Mouse (Mus musculus) stomach, postnatal 0 days (tissue): ENCODE results near the gene Mfn1. TPM values are rescaled to one million over a fixed set of nuclear protein-coding genes. Genes with fewer than 3 reads are reported as not detected.

Experiments used
- ATAC-seq: fragments of 200-750 bp; cut with Nextera tagmentation; 2 replicates; pipeline ENCODE4 v1.8.0; 2017; ENCODE audit not compliant: low FRiP score, low TSS enrichment
- DNase-seq: peaks from one replicate; pipeline ENCODE4 v3.0.0-alpha.2; 2016; ENCODE audit warnings: low spot score
- H3K27ac ChIP-seq: fragments of 300-500 bp; sonication (generic); replicated peaks from 2 replicates; pipeline ENCODE4 v1.5.1; 2014; ENCODE audit warnings: mild to moderate bottlenecking, control low read depth
- H3K27me3 ChIP-seq: fragments of 300-500 bp; sonication (generic); 2 replicates; pipeline ENCODE4 v1.6.1; 2014; ENCODE audit warnings: low read length; ENCODE audit not compliant: control insufficient read depth, insufficient read depth
- H3K36me3 ChIP-seq: fragments of 300-500 bp; sonication (generic); 2 replicates; pipeline ENCODE4 v1.6.1; 2014; ENCODE audit warnings: low read length, mixed read lengths; ENCODE audit not compliant: control insufficient read depth, insufficient read depth
- H3K4me1 ChIP-seq: fragments of 300-500 bp; sonication (generic); replicated peaks from 2 replicates; pipeline ENCODE4 v1.6.1; 2014; ENCODE audit warnings: antibody characterized with exemption; ENCODE audit not compliant: control insufficient read depth, insufficient read depth
- H3K4me2 ChIP-seq: fragments of 300-500 bp; sonication (generic); replicated peaks from 2 replicates; pipeline ENCODE4 v1.6.1; 2014; ENCODE audit warnings: low read depth, mild to moderate bottlenecking, control low read depth, moderate library complexity
- H3K4me3 ChIP-seq: fragments of 300-500 bp; sonication (generic); 2 replicates; pipeline ENCODE4 v1.5.1; 2014; ENCODE audit warnings: low read depth, low read length, control low read depth
- H3K9ac ChIP-seq: fragments of 300-500 bp; sonication (generic); 2 replicates; pipeline ENCODE4 v1.6.1; 2014; ENCODE audit warnings: mild to moderate bottlenecking, low read length, control low read depth, mixed read lengths
- H3K9me3 ChIP-seq: fragments of 300-500 bp; sonication (generic); 2 replicates; pipeline ENCODE4 v1.6.1; 2016; ENCODE audit warnings: low read length; ENCODE audit not compliant: control insufficient read depth
- CTCF ChIP-seq: IDR thresholded peaks from 2 replicates; pipeline ENCODE4 v1.5.1; 2016; ENCODE audit warnings: antibody characterized with exemption, low read depth, mild to moderate bottlenecking, moderate library complexity
- EP300 ChIP-seq: optimal IDR thresholded peaks from 2 replicates; pipeline ENCODE3; 2016; ENCODE audit warnings: antibody characterized with exemption
- WGBS: fragments of 180-500 bp; shearing (Covaris S2); extraction: QIAGEN DNeasy Blood & Tissue Kit; methylation state at CpG from one replicate; pipeline ENCODE4 v1.1.7; 2014; 5-methylcytosine and 5-hydroxymethylcytosine counted together
- polyA plus RNA-seq: library from polyadenylated mRNA; unstranded; fragments of >200 nt; fragmentation: Nextera tagmentation; extraction: Ambion mirVana; gene quantifications from 2 replicates; pipeline ENCODE4 v1.2.1, GENCODE M21; 2015

The Mfn1 gene
- polyA plus RNA-seq, 1 experiment from 2014 or later: 18.3 TPM

DNA sequence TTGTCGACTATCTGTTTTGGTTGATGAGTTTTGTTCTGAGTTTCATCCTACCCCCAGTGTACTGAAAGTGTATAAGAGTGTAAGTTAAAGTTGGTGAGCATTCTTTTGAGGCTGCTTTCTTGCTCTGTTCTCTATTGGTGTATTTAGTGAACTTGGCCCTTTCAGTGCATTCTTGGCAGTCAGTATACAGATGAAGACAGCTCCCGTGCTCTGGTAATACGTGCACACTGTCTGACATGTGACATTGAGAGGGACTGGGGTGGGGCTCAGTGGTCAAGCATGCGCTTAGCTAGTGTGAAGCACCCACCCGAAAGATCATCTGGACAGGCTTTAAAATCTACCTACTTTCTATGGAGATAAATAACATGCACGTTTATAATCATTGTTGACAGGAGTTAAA lies 34.1 kb downstream of the Mfn1 start:
- no peak overlapping the region for H3K9ac ChIP-seq
- peaks cover 15% of the 10 kb centered on the region for H3K36me3 ChIP-seq
- H3K9me3 ChIP-seq: no peaks in the 10 kb centered on the region
- WGBS: 85% methylated on average over 6 of the region's 6 CpGs
- no peak overlapping the region for H3K27ac ChIP-seq
- H3K4me2 ChIP-seq: no peak overlapping the region
- no peak for ATAC-seq
- no peak for TF ChIP-seq EP300
- TF ChIP-seq CTCF: no peak
- no peaks in the 10 kb centered on the region for H3K4me1 ChIP-seq
- DNase-seq: no peak
- H3K27me3 ChIP-seq: no peaks in the 10 kb centered on the region
- no peak overlapping the region for H3K4me3 ChIP-seq

DNA sequence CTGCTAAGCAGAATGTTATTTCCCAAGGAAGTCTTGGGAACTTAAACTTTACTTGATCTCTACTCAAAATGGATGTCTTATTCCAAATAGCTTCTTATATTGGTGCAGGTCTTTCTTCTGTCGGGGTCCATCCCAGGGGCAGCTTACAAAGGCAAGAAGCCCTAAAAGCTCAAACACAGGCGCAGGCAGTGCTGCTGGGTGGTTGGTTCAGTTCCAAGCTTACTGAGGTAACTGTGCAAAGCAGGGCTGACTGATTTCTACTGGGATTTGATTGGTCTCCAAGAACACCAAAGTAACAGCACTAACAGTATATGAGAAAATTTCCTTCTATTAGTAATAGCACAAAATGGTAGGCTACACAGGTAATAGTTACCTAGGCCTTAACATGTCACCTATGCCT lies 43.8 kb downstream of the Mfn1 start:
- ATAC-seq: no peak
- no peak for TF ChIP-seq EP300
- TF ChIP-seq CTCF: no peak
- WGBS: 86% methylated on average over 2 of the region's 2 CpGs
- Histone ChIP-seq H3K4me1 (no peaks in the 10 kb centered on the region), H3K27me3 (no peaks in the 10 kb centered on the region), H3K9ac (no peak overlapping the region), H3K27ac (no peak overlapping the region), H3K36me3 (peaks cover 10% of the 10 kb centered on the region; the same call in 1 of the 2 replicates), H3K4me3 (no peak overlapping the region), H3K4me2 (no peak overlapping the region), H3K9me3 (no peaks in the 10 kb centered on the region)
- no peak for DNase-seq

DNA sequence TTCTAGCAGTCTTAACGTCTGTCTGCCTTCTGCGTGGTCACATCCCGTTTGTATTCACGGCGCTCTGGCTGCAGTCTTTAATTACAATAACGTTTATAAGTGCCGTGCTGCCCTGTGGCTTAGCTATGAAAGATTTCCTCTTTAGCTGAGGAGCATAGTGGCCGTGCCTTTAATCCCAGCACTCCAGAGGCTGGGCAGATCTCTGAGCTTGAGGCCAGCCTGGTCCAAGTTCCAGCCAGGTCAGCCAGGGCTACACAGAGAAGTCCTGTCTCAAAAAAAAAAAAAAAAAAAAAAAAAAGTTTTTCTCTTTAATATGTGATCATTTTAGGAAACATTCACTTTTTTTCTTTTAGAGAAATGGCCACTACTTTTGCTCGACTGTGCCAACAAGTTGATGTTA lies 44.6 kb downstream of the Mfn1 start:
- TF ChIP-seq CTCF (no peak), EP300 (no peak)
- Histone ChIP-seq H3K36me3 (peaks cover 9% of the 10 kb centered on the region; the same call in 1 of the 2 replicates), H3K9me3 (no peaks in the 10 kb centered on the region), H3K4me3 (no peak overlapping the region), H3K27me3 (no peaks in the 10 kb centered on the region), H3K4me1 (no peaks in the 10 kb centered on the region), H3K27ac (no peak overlapping the region), H3K9ac (no peak overlapping the region), H3K4me2 (no peak overlapping the region)
- ATAC-seq (no peak), DNase-seq (no peak)
- 58% methylated on average over 9 of the region's 9 CpGs for WGBS

DNA sequence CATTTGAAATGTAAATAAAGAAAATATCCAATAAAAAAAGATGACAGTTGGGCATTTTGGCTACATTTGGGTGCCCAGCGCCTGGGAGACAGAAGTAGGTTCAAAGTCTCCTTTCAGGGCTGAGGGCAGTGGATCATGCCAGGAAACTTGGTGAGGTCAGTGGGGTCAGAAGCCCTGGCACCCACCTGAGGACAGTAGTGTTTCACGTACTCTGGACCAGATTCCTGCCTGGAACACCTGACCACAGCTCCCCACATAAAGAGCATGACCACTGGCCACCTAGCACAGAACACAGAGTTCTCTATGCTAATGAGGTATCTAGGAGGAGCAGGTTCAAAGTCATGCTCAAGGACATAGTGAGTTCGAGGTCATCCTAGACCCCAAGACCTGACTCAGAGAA lies 45.9 kb downstream of the Mfn1 start:
- Histone ChIP-seq H3K9me3 (no peaks in the 10 kb centered on the region), H3K27me3 (no peaks in the 10 kb centered on the region), H3K9ac (no peak overlapping the region), H3K27ac (no peak overlapping the region), H3K4me2 (no peak overlapping the region), H3K4me3 (no peak overlapping the region), H3K4me1 (no peaks in the 10 kb centered on the region), H3K36me3 (peaks cover 5% of the 10 kb centered on the region; the same call in 1 of the 2 replicates)
- TF ChIP-seq CTCF (no peak), EP300 (no peak)
- WGBS: 94% methylated on average over 3 of the region's 3 CpGs
- DNase-seq (no peak), ATAC-seq (no peak)

DNA sequence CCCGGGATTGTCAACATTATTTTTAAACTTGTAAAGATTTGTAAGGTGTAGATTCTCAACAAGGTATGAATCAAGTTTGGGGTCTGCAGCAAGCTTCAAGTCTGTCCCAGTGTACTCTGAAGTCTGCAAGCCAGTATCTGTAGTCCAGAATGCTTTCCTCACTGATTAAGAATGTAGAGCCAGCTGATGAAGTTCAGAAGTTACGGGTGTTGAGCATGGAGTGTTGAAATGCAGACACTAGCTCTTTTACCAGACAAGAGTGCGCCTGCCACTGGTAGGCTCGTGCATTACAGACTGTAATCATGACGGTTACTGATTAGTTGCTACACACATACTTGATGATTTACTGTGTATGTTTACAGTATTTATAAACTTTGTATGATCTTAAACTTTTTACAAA lies 49.5 kb downstream of the Mfn1 start:
- H3K36me3 ChIP-seq: peaks cover 13% of the 10 kb centered on the region; the same call in 1 of the 2 replicates
- H3K27me3 ChIP-seq: no peaks in the 10 kb centered on the region
- H3K27ac ChIP-seq: no peak overlapping the region
- H3K4me2 ChIP-seq: no peak overlapping the region
- no peak overlapping the region for H3K9ac ChIP-seq
- no peak for TF ChIP-seq CTCF
- no peak for TF ChIP-seq EP300
- ATAC-seq (no peak), DNase-seq (no peak)
- 89% methylated on average over 5 of the region's 5 CpGs for WGBS
- no peaks in the 10 kb centered on the region for H3K4me1 ChIP-seq
- no peak overlapping the region for H3K4me3 ChIP-seq
- no peaks in the 10 kb centered on the region for H3K9me3 ChIP-seq

DNA sequence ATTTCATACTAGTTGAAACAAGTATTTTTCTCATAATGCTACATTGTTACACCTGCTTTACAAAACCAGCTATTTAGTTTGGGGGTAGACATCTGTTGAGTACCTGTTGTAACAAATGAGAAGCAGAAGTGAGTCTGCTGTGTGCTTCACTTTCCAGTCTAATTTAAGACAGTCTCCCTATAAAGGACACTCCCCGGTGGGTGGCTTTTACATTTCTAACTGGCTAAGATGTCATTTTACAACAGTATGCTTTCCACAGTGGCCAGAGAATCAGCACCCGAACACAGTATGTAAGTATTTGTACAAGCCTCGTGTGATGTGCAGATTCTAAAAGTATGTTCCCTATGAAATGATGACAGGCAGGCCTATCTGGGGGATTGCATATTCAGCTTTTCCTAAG lies 51.5 kb downstream of the Mfn1 start:
- ATAC-seq (no peak), DNase-seq (no peak)
- TF ChIP-seq EP300: no peak
- TF ChIP-seq CTCF: no peak
- Histone ChIP-seq H3K27ac (no peak overlapping the region), H3K9me3 (no peaks in the 10 kb centered on the region), H3K4me1 (no peaks in the 10 kb centered on the region), H3K27me3 (no peaks in the 10 kb centered on the region), H3K9ac (no peak overlapping the region), H3K4me2 (no peak overlapping the region), H3K36me3 (peaks cover 13% of the 10 kb centered on the region; the same call in 1 of the 2 replicates), H3K4me3 (no peak overlapping the region)
- WGBS: 76% methylated on average over 3 of the region's 3 CpGs
